Mouse (Mus musculus): ENCODE data around the gene Hoxa13.
A peak's percentile ranks its signal among the peaks of the same experiment; 100 is the strongest.

Gene Hoxa13

GRCm38 (mm10) chr6:52268756-52269155, 8.1 kb upstream of the Hoxa13 start:
- DNase-seq = no peak

DNA sequence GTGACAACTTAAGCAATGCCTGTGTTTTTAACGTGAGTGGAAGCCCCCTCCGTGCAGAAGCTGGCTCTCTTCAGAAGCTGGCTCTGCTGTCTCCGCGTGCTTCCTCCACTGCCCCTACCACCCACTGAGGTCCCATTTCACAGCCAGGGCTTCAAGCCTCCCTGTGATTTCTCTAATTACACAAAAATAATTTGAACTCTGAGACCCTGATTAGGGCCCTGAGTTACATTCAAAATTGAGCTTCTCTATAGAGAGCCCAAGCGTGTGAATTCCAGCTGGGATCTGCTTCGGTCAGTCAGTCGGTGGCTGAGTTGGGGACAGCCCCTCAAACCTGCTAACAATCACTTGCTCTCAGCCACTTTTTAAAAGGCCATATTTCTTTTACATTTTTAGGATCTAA, 7.7 kb upstream of the Hoxa13 start:
- no peak for DNase-seq

DNA sequence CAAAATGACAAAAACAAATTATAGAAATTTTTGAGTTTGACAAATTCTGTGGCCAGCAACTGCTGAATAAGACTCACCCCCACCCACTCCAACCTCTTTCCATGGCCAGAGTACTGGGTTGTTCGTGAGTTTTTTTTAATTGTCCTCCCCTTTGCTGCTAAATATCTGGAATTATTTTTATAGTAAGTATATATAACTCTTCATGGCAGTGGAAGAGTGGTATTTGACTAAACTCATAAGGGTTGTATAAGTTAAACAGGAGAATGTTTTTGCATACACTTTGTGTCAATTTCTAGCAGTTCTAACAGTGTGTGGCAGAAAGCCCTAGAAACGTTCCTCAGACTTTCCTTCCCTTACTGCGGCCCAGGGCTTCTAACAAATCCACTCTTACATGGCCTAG, 7.0 kb upstream of the Hoxa13 start:
- DNase-seq = no peak

GRCm38 (mm10) chr6:52267221-52267620, 6.5 kb upstream of the Hoxa13 start:
- no peak for DNase-seq

DNA sequence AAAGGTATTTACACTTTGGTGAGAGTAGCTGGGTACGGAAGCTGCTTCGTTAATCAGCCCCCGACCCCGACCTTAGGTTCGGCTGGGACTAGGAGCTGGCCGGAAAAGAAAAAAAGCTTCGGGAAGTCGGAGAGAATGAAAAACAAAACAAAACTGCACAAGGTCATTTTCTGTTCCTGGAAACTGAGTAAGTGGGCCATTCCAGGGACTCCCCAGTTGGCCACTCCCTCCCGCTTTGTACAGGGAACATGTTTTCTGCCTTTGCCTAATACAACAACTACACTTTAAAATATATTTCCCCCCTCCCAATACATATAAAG, 5.9 kb upstream of the Hoxa13 start:
- no peak for DNase-seq

GRCm38 (mm10) chr6:52265913-52266665, 5.4 kb upstream of the Hoxa13 start:
- DNase-seq = peak in 1 of 2 experiments; percentile 41

GRCm38 (mm10) chr6:52265306-52265912, 4.7 kb upstream of the Hoxa13 start:
- no peak for DNase-seq

DNA sequence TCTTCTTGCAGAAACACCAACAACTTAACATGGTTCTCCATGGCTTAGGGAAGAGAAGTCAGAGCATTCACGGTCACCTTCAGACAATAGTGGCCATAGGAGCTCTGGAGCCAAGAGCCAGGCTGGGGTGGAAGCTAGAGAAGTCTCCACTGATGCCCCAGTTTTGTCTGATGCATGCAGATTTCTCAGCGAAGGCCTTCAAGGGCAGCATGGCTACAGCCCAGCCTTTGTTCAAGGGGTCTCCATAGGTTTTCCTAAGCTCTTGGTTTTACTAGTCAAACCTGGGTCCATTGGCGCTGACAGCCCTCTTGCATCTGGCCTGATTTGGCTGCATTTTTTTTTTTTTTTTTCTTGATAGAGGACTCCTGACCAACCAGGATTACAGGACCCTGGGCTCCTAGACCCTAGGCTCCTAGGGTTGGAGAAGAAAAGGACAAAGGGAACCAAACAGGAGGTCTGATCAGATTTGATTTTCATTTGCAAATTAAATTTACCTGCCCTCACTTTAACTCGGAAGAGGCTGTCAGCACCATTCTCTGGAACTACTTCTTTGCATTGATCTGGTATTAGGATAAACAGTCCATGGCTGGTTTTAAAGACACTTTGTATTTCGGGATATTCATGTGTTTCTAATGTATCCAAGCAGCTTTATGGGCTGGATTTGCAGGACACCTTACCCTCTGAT, 3.6 kb upstream of the Hoxa13 start:
- no peak for DNase-seq

DNA sequence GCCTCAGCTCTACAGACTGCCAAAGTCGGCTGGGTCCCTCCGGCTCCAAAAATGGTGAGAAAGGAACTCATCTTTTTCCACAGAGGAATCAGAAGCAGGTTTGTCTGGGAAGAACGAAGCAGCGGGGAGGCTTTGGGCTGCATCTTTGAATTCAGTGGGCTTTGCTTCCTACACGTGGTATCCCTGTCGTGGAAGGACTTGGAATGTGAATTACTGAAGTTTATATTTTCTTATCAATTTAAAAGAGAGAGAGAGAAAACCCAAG, 2.6 kb upstream of the Hoxa13 start:
- DNase-seq = no peak

DNA sequence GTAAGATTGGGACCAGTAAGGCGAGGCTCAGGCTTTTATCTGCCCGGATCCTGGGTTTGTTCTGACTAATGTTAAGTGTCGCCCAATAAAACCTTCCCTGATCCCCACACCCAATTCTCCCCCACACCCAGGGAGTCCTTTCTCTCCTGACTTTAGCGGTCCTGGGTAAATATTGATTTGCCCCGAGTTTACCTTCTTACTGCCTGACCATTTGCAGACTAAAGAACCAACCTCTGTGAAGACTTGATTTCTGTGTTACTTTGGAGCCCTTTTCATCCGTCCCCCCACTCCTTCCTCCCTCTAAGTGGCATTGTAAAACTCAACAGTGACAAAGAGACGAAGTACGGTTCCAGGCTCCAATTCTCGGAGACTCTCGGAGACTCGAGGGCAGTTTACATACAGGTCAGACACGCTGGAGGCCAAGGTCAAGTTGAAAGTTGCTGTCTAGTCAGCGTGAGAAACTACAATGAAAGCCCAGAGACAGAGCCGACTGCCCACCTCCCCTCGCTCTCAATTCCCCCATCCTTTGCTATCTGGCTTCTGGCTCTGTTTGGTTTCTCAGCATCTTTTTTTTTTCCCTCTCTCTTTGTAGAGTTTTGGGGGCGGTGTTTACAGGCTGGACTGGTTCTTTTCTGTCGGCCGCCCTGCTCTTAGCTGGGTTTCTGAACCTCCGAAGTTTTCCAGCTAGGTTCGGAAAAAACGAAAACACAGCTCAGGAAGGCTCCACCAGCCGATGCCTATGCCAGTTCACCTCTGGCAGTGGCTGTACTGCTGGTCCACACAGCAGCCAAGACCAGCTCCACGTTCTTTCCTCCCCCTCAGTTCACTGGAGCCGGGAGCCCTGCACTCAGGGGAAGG, 2.0 kb upstream of the Hoxa13 start:
- DNase-seq = peak in 1 of 2 experiments; percentile 48

GRCm38 (mm10) chr6:52261751-52262462, 1.2 kb upstream of the Hoxa13 start:
- no peak for DNase-seq

- peak in 1 of 2 experiments; percentile 55 for DNase-seq
These were observed 844 bp downstream of the Hoxa13 start for GRCm38 (mm10) chr6:52259811-52260261.

DNA sequence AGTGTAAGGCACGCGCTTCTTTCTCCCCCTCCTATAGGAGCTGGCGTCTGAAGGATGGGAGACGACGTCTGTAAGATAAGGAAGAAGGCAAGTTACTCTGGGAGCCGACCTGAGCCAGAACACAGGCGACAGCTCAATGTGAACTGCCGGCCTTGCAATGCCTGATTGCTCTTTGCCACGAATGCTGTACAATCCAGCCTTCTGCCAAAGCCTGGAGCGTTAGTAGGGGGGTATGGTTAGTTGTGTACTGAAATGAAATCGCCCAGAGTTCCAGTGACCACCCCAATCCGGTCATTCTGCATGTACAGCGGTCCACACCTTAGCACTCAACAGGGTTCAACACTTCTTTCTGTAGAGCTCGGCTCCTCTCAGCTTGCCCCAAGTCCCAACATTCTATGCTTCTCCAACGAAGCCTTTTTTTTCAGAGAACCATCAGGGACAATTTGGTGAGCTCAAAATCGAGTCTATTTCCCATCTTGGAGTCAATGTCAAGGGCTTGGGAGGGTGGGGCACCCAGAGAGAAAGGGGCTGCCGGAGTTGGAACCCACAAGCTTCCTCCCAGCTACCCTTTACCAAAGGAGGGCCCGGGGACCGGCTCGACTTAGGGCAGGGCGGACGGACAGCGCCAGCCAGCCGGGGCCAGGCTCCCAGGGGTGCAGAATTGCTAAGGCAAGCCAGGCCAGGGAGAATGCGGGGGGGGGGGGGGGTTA, 1.4 kb downstream of the Hoxa13 start:
- DNase-seq = peak in 1 of 2 experiments; percentile 56

DNA sequence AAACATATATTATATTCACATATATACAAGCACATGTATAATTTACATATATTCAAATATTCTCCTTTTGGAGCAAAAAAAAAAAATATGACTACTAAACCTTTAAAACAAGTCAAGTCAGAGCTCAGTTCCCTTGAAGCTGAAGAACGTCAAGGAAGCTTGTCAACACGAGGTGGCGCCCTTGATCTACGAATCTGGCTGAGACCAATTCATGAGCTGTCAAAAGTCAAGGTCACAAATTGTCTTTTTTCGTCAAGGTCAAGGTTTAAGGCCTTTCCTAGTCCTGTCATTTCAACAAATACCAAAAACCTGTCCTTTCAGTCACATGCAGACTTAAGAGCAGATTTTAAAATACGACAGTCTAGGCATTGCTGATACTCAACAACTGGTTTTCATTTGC, 3.7 kb downstream of the Hoxa13 start:
- peak; percentile 93 to 94 for DNase-seq

DNA sequence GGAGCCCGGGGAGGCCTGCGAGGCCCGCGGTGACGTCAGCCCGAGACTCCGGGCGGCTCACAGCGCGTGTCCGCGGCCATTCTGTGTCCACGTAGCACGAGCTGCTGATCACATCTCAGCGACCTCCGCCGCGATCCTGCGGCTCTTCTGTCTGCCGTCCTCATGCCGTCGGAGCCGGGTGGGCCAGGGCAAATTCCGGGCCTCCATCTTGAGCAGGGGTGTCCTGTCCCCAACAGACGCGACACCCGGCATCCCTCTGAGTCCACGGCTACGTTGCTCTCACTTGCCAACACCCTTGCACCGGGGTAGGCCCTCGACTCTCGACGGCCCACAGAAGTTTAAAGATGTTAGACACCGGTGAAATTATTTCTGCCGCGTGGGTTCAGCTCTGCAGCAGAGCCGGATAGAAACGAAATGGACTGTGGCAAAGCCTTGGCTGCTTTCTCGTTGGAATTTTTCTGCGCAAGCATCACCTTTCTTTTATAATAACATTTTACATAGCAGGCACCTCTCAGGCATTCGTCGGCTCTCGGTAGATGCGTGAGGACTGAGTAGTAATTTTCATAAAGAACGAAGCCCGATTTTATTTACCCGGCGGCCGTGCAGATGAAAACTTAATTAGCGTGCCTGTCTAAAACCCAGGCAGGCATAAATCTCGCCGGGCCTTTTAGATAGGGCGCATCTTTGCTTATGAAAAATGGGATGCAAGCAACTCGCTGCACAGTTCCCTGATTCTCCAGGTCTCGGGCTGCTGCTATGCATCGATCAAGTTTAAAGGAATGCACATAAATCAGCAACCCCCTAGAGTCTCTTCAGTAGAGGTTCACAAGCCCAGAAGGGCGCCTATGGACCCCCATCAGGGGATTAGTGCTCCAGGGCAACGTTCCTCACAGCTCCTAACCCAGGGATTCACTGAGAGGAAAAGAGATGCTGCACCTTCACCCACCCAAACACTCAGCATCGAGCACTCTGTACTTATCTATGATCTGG, 6.9 kb downstream of the Hoxa13 start:
- DNase-seq = peak; percentile 49 to 60

DNA sequence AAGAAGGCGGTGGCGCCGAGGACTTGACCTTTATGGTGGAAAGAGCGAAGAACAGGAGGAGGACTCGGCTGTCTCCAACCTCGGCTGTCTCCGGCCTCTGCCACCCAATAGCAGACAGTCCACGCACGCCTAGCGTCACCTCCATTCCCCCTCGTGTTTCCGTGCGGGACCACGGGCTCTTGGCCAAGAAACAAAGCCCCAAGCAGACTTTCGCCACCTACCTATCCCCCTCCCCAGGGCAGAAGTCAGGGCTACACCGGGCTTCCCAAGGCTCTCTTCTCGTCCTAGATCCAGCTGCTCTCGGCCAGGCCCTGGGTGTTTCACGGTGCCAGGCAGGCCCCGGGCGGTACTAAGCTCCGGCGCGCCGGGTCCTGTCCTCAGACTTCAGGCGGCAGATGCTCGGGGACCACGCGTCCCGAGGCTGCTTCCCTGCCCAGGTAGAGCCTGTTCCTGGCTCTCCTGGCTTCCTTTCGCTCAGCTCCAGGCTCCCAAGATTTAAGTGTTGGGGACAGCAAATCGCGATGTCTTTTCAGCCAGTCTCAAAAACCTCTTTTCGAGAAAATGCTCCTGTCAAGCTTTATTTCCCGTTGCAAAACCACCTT, 7.8 kb downstream of the Hoxa13 start:
- DNase-seq = peak in 1 of 2 experiments; percentile 55

DNA sequence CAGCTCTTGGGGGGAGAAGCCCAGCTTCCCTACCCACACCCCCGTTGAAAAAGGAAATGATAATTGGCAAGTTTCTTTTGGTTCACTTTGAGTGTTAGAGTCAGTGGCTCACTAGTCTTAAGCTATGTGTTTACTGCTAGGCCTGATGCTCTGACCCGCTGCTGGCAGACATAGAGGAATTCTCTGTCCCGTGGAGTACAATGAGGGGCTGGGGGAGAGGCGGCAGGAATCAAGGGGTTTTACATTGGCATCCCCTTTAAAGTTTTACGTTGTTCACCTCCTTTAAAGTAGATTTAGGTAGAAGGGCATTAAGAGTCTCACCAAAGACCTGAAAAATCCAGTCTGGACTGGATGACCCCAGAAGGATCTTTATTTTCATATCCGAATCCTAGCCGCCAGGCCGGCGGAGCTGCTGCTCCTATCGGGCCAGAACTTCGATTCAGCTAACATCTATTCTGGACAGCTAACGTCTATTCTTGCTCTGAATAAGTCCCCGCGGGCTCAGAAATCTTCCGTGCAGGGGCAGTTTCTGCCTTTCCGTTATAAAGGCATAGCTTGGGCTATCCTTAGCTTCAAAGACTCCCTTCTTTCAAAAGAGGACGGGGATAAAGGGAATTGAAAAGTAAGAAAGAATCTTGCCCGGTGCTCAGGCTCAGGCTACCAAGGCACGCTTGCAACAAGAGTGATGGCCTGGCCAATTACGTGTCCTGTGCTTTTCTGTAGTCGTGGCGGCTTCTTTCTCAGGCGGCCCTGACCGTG, 8.5 kb downstream of the Hoxa13 start:
- DNase-seq = no peak

DNA sequence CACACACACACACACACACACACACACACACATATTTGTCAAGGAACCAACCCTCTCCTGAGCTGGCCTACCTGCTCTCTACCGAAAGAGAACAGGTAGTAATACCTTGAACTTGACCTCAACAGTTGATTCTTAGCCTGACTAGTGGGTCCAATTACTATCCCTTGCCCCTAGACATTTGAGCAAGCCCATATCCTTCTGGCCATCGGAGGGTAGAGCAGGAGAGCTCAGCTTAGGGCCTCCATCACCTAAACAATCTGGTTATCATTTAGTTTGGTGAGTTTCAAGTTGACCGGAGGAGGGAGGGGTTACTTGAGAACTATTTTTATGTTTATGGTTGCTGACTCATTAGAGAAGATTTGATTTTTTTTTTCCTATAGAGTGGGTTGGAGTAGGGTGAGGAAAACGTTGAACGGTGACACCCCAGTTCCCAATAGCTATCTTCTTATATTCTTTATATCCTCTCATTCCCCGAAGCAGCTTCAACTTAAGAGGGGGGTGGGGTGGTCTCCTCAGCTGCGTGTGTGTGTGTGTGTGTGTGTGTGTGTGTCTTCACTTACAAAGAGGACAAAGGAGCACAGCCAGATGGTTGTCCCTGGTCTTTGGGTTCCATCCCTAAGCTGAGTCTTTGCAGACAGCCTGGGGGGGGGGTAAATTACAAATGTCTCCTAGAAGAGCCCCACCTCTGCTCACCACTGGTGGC, 9.4 kb downstream of the Hoxa13 start:
- DNase-seq = no peak

GRCm38 (mm10) chr6:52249826-52250225, 10.9 kb downstream of the Hoxa13 start:
- no peak for DNase-seq
